Mouse (Mus musculus) intestine, embryonic 14.5 days (tissue): ENCODE measurements around the gene BC025446. TPM values are rescaled to one million over a fixed set of nuclear protein-coding genes. Genes with fewer than 3 reads are reported as not detected.

ENCODE experiments used
- ATAC-seq: fragments of 200-750 bp; cut with Nextera tagmentation; replicated peaks from 2 replicates; pipeline ENCODE4 v1.8.0; 2017; ENCODE audit warnings: low read depth, moderate number of reproducible peaks, moderate TSS enrichment, moderate library complexity; ENCODE audit not compliant: low FRiP score, low TSS enrichment
- DNase-seq: peaks from one replicate; pipeline ENCODE4 v3.0.0-alpha.2; 2018; ENCODE audit warnings: low spot score
- H3K27ac ChIP-seq: fragments of 300-500 bp; sonication (generic); 2 replicates; pipeline ENCODE4 v1.5.1; 2014; ENCODE audit warnings: low read depth, mild to moderate bottlenecking, control low read depth
- H3K27me3 ChIP-seq: fragments of 300-500 bp; sonication (generic); replicated peaks from 2 replicates; pipeline ENCODE4 v1.6.1; 2014; ENCODE audit warnings: low read length, control low read depth; ENCODE audit not compliant: control insufficient read depth, insufficient read depth
- H3K36me3 ChIP-seq: fragments of 300-500 bp; sonication (generic); 2 replicates; pipeline ENCODE4 v1.6.1; 2014; ENCODE audit warnings: low read length, control low read depth; ENCODE audit not compliant: control insufficient read depth, insufficient read depth
- H3K4me1 ChIP-seq: fragments of 300-500 bp; sonication (generic); replicated peaks from 2 replicates; pipeline ENCODE4 v1.6.1; 2014; ENCODE audit warnings: low read length, control low read depth, mixed read lengths; ENCODE audit not compliant: control insufficient read depth, insufficient read depth
- H3K4me2 ChIP-seq: fragments of 300-500 bp; sonication (generic); 2 replicates; pipeline ENCODE4 v1.6.1; 2014; ENCODE audit warnings: low read length
- H3K4me3 ChIP-seq: fragments of 300-500 bp; sonication (generic); 2 replicates; pipeline ENCODE4 v1.5.1; 2014; ENCODE audit warnings: low read depth, low read length, control low read depth, mixed read lengths
- H3K9ac ChIP-seq: fragments of 300-500 bp; sonication (generic); 2 replicates; pipeline ENCODE4 v1.6.1; 2014; ENCODE audit warnings: mild to moderate bottlenecking, low read length
- H3K9me3 ChIP-seq: fragments of 300-500 bp; sonication (generic); 2 replicates; pipeline ENCODE4 v1.6.1; 2016; ENCODE audit warnings: low read length, control low read depth; ENCODE audit not compliant: control insufficient read depth
- WGBS: fragments of 180-500 bp; shearing (Covaris S2); extraction: QIAGEN DNeasy Blood & Tissue Kit; methylation state at CpG from one replicate; pipeline ENCODE4 v1.1.7; 2014; 5-methylcytosine and 5-hydroxymethylcytosine counted together
- polyA plus RNA-seq: library from polyadenylated mRNA; unstranded; fragments of >200 nt; fragmentation: Nextera tagmentation; extraction: Ambion mirVana; gene quantifications from 2 replicates; pipeline ENCODE4 v1.2.1, GENCODE M21; 2014

BC025446 gene
- polyA plus RNA-seq, 1 experiment from 2014 or later, result 14.8 TPM

DNA sequence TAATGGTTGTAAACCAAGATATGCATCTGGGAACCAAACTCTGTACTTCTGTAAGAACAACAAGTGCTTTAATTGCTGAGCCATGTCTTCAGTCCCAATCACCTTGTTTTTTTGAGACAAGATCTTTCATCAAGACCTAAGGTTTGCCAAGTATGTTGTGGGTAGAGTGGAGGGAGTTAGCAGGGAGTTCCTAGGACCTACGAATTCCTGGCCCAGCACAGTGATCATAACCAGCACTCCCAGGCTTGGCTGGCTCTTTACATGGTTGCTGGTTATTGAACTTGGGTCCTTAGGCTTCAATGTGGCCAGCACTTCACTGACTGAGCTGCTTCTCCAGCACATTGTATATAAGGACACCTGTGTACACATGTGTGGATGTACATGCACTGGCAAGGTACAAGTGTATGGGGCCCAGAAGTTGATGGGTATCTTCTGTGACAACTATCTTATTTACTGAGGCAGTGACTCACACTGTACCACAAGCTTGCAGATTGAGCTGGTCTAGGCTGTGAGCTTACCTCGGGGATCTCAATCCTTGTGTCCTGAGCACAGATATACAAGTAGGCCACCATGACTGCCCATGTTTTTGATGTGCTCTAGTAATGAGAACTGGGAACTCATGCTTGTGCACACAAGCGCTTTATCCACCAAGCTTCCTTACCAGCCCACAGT is 54.7 kb downstream of the BC025446 start:
- no peaks in the 10 kb centered on the region for H3K4me1 ChIP-seq
- no peak overlapping the region for H3K9ac ChIP-seq
- 78% methylated on average over 3 of the region's 3 CpGs for WGBS
- no peak overlapping the region for H3K4me2 ChIP-seq
- no peaks in the 10 kb centered on the region for H3K27me3 ChIP-seq
- H3K4me3 ChIP-seq, result no peak overlapping the region
- no peak for ATAC-seq
- H3K36me3 ChIP-seq, result no peaks in the 10 kb centered on the region
- H3K9me3 ChIP-seq, result no peaks in the 10 kb centered on the region
- no peak for DNase-seq
- no peak overlapping the region for H3K27ac ChIP-seq

DNA sequence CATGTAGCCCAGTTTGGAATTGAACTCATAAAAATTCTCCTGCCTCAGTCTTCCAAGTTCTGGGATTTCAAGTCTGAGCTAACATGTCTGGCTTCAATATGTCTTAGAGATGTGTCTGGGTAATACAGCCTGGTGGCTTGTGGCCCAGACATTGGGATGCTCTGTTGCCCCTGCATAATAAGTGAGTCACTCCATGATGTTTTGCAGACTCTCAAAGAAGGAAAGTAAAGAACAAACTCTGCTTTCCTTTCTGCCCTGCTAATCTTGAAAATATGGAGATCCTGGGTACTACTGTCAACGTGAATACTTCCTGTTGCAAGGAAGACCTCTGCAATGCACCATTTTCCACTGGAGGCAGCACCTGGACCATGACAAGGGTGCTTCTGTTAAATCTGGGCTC is 55.2 kb downstream of the BC025446 start:
- whole genome bisulfite sequencing, result 85% methylated on average over 1 of the region's 1 CpGs
- H3K27ac ChIP-seq, result no peak overlapping the region
- H3K9me3 ChIP-seq, result no peaks in the 10 kb centered on the region
- no peak for ATAC-seq
- H3K9ac ChIP-seq, result no peak overlapping the region
- H3K27me3 ChIP-seq, result no peaks in the 10 kb centered on the region
- H3K36me3 ChIP-seq, result no peaks in the 10 kb centered on the region
- no peak for DNase-seq
- no peak overlapping the region for H3K4me3 ChIP-seq
- no peaks in the 10 kb centered on the region for H3K4me1 ChIP-seq
- H3K4me2 ChIP-seq, result no peak overlapping the region

DNA sequence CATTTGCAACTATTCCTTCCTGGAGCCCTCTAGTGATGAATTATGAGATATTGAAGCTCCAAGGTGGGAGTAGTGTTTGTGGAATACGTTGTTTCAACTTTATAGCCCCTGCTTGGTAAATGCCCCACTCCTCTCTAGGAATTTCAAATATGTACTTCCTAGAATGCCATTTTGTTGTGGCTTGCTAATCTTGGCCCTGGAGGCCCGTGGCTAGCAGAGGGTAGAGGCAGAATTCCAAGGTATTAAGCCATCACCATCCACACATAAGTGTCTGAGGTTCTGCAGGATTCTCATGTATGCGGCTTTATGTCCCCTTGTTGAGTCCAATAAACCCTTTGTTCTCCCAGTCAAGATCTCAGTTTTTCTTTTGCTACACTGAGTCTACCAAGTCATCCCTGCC is 55.7 kb downstream of the BC025446 start:
- 59% methylated on average over 3 of the region's 3 CpGs for WGBS
- Histone ChIP-seq H3K27ac (no peak overlapping the region), H3K4me2 (no peak overlapping the region), H3K4me3 (no peak overlapping the region), H3K9me3 (no peaks in the 10 kb centered on the region), H3K9ac (no peak overlapping the region), H3K27me3 (no peaks in the 10 kb centered on the region), H3K36me3 (no peaks in the 10 kb centered on the region), H3K4me1 (no peaks in the 10 kb centered on the region)
- DNase-seq (no peak), ATAC-seq (no peak)

Other genes with a start within 250 kb of the BC025446 start
- gene Ly6i, start 232.9 kb upstream of the BC025446 start, polyA plus RNA-seq, result not detected in 2 replicates
- gene Ly6a, start 218.3 kb upstream of the BC025446 start, polyA plus RNA-seq, result 8.7 and 10.8 TPM in 2 replicates
- 9.4 and 9.8 TPM in 2 replicates for gene Ly6c1, start 167.5 kb upstream of the BC025446 start, polyA plus RNA-seq
- 0.77 and 1.2 TPM in 2 replicates for gene Ly6c2, start 104.4 kb upstream of the BC025446 start, polyA plus RNA-seq
- gene Ly6g, start 61.1 kb upstream of the BC025446 start, polyA plus RNA-seq, result not detected in 2 replicates
- gene Ly6f, start 52.0 kb downstream of the BC025446 start, polyA plus RNA-seq, result 0.38 TPM in 1 of 2 replicates, not detected in the other